Mouse (Mus musculus) hindbrain, embryonic 13.5 days (tissue): Measurements from ENCODE around the gene Cmpk1. TPM values are rescaled to one million over a fixed set of nuclear protein-coding genes. Genes with fewer than 3 reads are reported as not detected.

Experiments used
- ATAC-seq: fragments of 200-750 bp; cut with Nextera tagmentation; 2 replicates; pipeline ENCODE4 v1.8.0; 2017; ENCODE audit warnings: moderate TSS enrichment; ENCODE audit not compliant: low FRiP score
- H3K27ac ChIP-seq: fragments of 300-500 bp; sonication (generic); 2 replicates; pipeline ENCODE4 v1.5.1; 2015; ENCODE audit warnings: inconsistent platforms, mild to moderate bottlenecking, moderate library complexity
- H3K27me3 ChIP-seq: fragments of 300-500 bp; sonication (generic); 2 replicates; pipeline ENCODE4 v1.6.1; 2015; ENCODE audit warnings: mild to moderate bottlenecking, inconsistent platforms
- H3K36me3 ChIP-seq: fragments of 300-500 bp; sonication (generic); 2 replicates; pipeline ENCODE4 v1.6.1; 2015; ENCODE audit warnings: mild to moderate bottlenecking, inconsistent platforms
- H3K4me1 ChIP-seq: fragments of 300-500 bp; sonication (generic); replicated peaks from 2 replicates; pipeline ENCODE4 v1.6.1; 2015; ENCODE audit warnings: inconsistent platforms
- H3K4me2 ChIP-seq: fragments of 300-500 bp; sonication (generic); 2 replicates; pipeline ENCODE4 v1.6.1; 2015; ENCODE audit warnings: inconsistent platforms, mild to moderate bottlenecking, moderate library complexity
- H3K4me3 ChIP-seq: fragments of 300-500 bp; sonication (generic); 2 replicates; pipeline ENCODE4 v1.5.1; 2015; ENCODE audit warnings: mild to moderate bottlenecking, inconsistent platforms
- H3K9ac ChIP-seq: fragments of 300-500 bp; sonication (generic); 2 replicates; pipeline ENCODE4 v1.6.1; 2015; ENCODE audit warnings: mild to moderate bottlenecking, inconsistent platforms
- H3K9me3 ChIP-seq: fragments of 300-500 bp; sonication (generic); 2 replicates; pipeline ENCODE4 v1.6.1; 2016; ENCODE audit warnings: inconsistent platforms
- WGBS: fragments of 180-500 bp; shearing (Covaris S2); methylation state at CpG from one replicate; pipeline ENCODE4 v1.1.7; 2015; 5-methylcytosine and 5-hydroxymethylcytosine counted together
- polyA plus RNA-seq: library from polyadenylated mRNA; unstranded; fragments of >200 nt; fragmentation: Nextera tagmentation; extraction: Ambion mirVana; gene quantifications from 2 replicates; pipeline ENCODE4 v1.2.1, GENCODE M21; 2015

Gene Cmpk1
- 186 and 191 TPM in 2 replicates for polyA plus RNA-seq

GRCm38 (mm10) chr4:114986591-114987432, at the start of gene Cmpk1:
Gene Cmpk1, minus strand, starts transcription at chr4:114987241.
- H3K36me3 ChIP-seq = no peaks in the 10 kb centered on the region
- H3K27me3 ChIP-seq = peaks cover 4% of the 10 kb centered on the region; the same call in 1 of the 2 replicates
- H3K9me3 ChIP-seq = no peaks in the 10 kb centered on the region
- peaks cover 22% of the 10 kb centered on the region for H3K4me1 ChIP-seq
- peak within 1 kb of the TSS; percentile 100 for H3K27ac ChIP-seq
- H3K4me3 ChIP-seq = peak within 1 kb of the TSS; percentile 83
- H3K9ac ChIP-seq = peak within 1 kb of the TSS; percentile 92
- peak; percentile 98 for ATAC-seq
- WGBS = under 1% methylated on average over 91 of the region's 93 CpGs
- H3K4me2 ChIP-seq = peak within 1 kb of the TSS; percentile 83

- Histone ChIP-seq H3K9ac (no peak overlapping the region), H3K4me2 (no peak overlapping the region), H3K27me3 (no peaks in the 10 kb centered on the region), H3K4me3 (no peak overlapping the region), H3K9me3 (no peaks in the 10 kb centered on the region), H3K36me3 (no peaks in the 10 kb centered on the region), H3K27ac (no peak overlapping the region), H3K4me1 (no peaks in the 10 kb centered on the region)
- ATAC-seq = no peak
- 85% methylated on average over 6 of the region's 6 CpGs for WGBS
Observed at GRCm38 (mm10) chr4:115035043-115035442, 48.0 kb upstream of the Cmpk1 start.

DNA sequence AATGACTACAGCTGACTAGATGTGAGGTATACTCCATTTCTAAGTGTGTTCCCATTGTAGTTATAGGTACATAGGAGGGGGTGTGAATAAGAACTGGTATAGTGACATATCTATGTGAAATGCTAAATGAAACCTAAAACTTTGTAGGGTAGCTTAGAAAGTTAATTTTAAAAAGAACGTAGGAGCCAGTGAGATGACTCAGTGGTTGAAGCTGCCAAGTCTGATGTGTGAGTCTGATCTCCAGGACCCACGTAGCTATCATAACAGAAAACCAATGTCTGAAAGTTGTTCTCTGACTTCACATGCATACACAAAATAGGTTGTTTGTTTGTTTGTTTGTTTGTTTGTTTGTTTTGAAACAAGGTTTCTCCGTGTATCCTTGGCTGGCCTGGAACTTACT, 33.0 kb upstream of the Cmpk1 start:
- Histone ChIP-seq H3K27me3 (no peaks in the 10 kb centered on the region), H3K4me2 (no peak overlapping the region), H3K27ac (no peak overlapping the region), H3K36me3 (peaks cover 12% of the 10 kb centered on the region), H3K4me1 (no peaks in the 10 kb centered on the region), H3K9me3 (no peaks in the 10 kb centered on the region), H3K9ac (no peak overlapping the region), H3K4me3 (no peak overlapping the region)
- no peak for ATAC-seq
- 88% methylated on average over 3 of the region's 3 CpGs for whole genome bisulfite sequencing

GRCm38 (mm10) chr4:115014276-115014675, 27.2 kb upstream of the Cmpk1 start:
- Histone ChIP-seq H3K9me3 (no peaks in the 10 kb centered on the region), H3K4me1 (no peaks in the 10 kb centered on the region), H3K27me3 (no peaks in the 10 kb centered on the region), H3K4me2 (no peak overlapping the region), H3K4me3 (no peak overlapping the region), H3K36me3 (no peaks in the 10 kb centered on the region), H3K9ac (no peak overlapping the region), H3K27ac (no peak overlapping the region)
- WGBS = 94% methylated on average over 3 of the region's 3 CpGs
- ATAC-seq = no peak

DNA sequence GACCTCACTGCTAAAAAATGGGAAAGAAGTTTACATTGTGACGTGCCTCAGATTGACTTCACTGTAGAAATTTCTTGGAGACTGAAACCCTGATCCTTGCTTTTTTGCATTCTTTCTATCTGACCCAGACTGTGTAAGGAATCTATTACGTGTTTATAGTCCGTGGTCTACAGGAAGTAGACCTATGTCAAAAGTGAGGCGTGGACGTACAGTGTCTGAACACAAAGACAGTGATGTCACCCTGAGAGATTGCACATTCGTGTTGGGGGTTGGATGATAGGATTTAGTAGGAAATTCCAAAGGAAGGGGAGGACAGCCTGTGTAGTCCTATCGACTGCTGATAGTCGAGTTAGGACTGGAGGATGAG, 13.4 kb upstream of the Cmpk1 start:
- peak; percentile 34 for ATAC-seq
- 3% methylated on average over 8 of the region's 8 CpGs for WGBS
- peak overlapping the region; percentile 56 for H3K4me3 ChIP-seq

DNA sequence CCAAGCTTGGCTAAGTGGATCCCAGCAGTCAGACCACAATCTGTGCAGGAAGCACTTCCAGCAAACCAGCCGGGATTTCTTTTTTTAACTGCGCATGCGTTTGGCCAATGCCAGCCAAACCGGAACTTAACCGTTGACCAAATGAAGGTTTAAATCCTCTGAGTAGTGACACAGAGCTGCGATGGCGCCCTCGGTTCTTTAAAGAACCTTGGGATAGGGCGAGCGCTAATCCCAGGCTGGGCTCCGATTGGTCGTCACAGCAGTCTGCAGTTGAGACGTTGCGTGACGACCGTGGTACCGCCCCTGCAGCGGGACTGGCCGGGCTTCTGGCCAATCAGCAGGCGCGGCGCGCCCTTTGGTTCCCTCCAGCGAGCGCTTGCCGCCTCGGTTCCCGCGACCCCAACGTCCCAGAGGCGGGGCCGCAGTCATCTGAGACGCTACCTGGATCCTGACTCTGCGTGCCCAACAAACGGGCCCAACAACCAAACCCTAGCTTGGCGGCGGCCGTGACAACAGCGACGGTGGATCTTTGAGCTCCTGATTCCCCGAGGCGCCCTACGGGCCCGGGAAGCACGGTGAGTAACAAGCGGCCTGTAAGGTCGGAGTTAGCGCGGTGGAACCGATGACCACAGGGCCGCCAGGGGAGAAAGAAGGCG, 12.9 kb upstream of the Cmpk1 start, which contains the start of gene Stil:
TSS of gene Stil (plus strand) at position 387 of the 656 bp plus-strand sequence.
- Histone ChIP-seq H3K9ac (peak within 1 kb of the TSS; percentile 75), H3K4me2 (peak within 1 kb of the TSS; percentile 61), H3K9me3 (no peaks in the 10 kb centered on the region), H3K4me3 (peak within 1 kb of the TSS; percentile 56), H3K4me1 (peaks cover 20% of the 10 kb centered on the region), H3K36me3 (no peaks in the 10 kb centered on the region), H3K27me3 (no peaks in the 10 kb centered on the region), H3K27ac (peak within 1 kb of the TSS; percentile 94)
- ATAC-seq = peak; percentile 100
- under 1% methylated on average over 52 of the region's 52 CpGs for WGBS

More for the DNA sequence above, 13.4 kb upstream of the Cmpk1 start:
- Histone ChIP-seq H3K4me2 (peak overlapping the region; percentile 61), H3K27ac (no peak overlapping the region), H3K9ac (peak overlapping the region; percentile 73), H3K4me1 (peaks cover 20% of the 10 kb centered on the region), H3K9me3 (no peaks in the 10 kb centered on the region), H3K27me3 (no peaks in the 10 kb centered on the region), H3K36me3 (no peaks in the 10 kb centered on the region)

- peak; percentile 67; the same call in 1 of the 2 replicates for ATAC-seq
- WGBS = 10% methylated on average over 9 of the region's 9 CpGs
- peak overlapping the region; percentile 61 for H3K4me2 ChIP-seq
Observed at GRCm38 (mm10) chr4:114999445-114999772, 12.4 kb upstream of the Cmpk1 start.

GRCm38 (mm10) chr4:114997051-114997450, 10.0 kb upstream of the Cmpk1 start:
- H3K9ac ChIP-seq = no peak overlapping the region
- ATAC-seq = no peak
- no peaks in the 10 kb centered on the region for H3K36me3 ChIP-seq
- H3K4me1 ChIP-seq = peaks cover 20% of the 10 kb centered on the region
- 50% methylated on average over 3 of the region's 3 CpGs for WGBS
- H3K9me3 ChIP-seq = no peaks in the 10 kb centered on the region
- no peak overlapping the region for H3K4me2 ChIP-seq
- no peak overlapping the region for H3K27ac ChIP-seq
- peaks cover 17% of the 10 kb centered on the region for H3K27me3 ChIP-seq
- no peak overlapping the region for H3K4me3 ChIP-seq

More at GRCm38 (mm10) chr4:114999445-114999772, 12.4 kb upstream of the Cmpk1 start:
- no peaks in the 10 kb centered on the region for H3K9me3 ChIP-seq
- H3K9ac ChIP-seq = peak overlapping the region; percentile 75
- H3K27ac ChIP-seq = peak overlapping the region; percentile 94
- no peaks in the 10 kb centered on the region for H3K27me3 ChIP-seq
- no peaks in the 10 kb centered on the region for H3K36me3 ChIP-seq
- H3K4me1 ChIP-seq = peaks cover 20% of the 10 kb centered on the region
- peak overlapping the region; percentile 56 for H3K4me3 ChIP-seq

DNA sequence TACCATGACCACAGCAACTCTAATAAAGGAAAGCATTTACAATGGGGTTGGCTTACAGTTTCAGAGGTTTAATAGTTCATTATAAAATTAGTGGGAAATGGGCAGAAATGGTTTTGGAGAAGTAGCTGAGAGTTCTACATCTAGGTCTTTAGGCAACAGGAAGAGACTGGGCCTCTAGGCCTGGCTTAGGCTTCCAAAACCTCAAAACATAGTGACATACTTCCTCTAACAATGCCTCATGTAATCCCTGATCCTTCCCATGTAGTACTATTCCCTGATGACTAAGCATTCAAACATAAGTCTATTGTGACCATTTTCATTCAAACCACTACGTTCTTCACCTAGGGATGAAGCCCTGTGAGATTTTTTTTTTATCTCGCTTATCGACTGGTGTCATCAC, 7.2 kb upstream of the Cmpk1 start:
- Histone ChIP-seq H3K27ac (no peak overlapping the region), H3K9me3 (no peaks in the 10 kb centered on the region), H3K4me3 (no peak overlapping the region), H3K9ac (no peak overlapping the region), H3K4me2 (no peak overlapping the region), H3K36me3 (no peaks in the 10 kb centered on the region), H3K4me1 (0 out of 2 replicates have a peak, but pooled peaks cover 2% of the 10 kb centered on the region), H3K27me3 (peaks cover 24% of the 10 kb centered on the region)
- ATAC-seq = no peak
- 89% methylated on average over 3 of the region's 3 CpGs for WGBS

DNA sequence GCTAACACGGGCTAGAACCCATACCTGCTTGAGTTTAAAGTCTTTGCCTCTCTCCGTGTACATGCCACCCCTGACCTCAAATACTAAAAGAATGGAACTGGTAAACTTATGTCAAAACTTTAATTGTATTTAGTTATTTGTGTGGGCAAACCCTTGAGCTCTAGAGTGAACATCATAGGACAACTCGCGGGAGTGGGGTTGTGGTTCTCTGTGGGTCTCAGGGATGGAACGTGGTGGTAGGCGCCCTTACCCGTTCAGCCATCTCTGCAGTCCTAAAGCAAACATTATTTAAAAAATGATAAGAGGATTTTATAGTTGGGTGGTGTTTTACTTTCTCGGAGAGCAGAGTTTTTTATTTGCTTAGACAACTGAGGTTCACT, 840 bp downstream of the Cmpk1 start:
- Histone ChIP-seq H3K4me3 (peak overlapping the region; percentile 83), H3K27me3 (no peaks in the 10 kb centered on the region), H3K4me1 (peaks cover 22% of the 10 kb centered on the region), H3K9ac (peak overlapping the region; percentile 92), H3K36me3 (no peaks in the 10 kb centered on the region), H3K4me2 (peak overlapping the region; percentile 83), H3K27ac (peak overlapping the region; percentile 100), H3K9me3 (no peaks in the 10 kb centered on the region)
- WGBS = 2% methylated on average over 8 of the region's 8 CpGs
- peak; percentile 62 for ATAC-seq

DNA sequence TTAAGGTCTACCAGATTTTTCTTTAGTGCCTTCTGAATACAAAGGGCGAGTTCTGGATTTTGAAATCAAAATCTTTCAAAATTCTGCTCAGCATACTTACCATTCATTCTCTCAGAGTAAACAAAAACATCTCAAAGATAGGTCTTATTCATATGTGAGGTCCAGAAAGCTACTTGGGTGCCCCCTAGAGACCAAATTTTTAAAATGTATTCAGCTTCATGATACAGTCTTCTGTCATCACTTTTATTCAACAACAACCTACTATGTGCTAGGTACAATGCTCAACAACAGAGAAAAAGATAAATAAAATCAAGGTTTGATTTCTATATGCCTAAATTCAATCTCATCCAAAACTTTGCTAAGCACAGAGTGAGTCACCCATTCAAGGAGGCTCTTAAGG, 4.0 kb downstream of the Cmpk1 start:
- H3K27me3 ChIP-seq = no peaks in the 10 kb centered on the region
- no peak overlapping the region for H3K4me2 ChIP-seq
- peaks cover 24% of the 10 kb centered on the region for H3K4me1 ChIP-seq
- no peaks in the 10 kb centered on the region for H3K9me3 ChIP-seq
- H3K4me3 ChIP-seq = no peak overlapping the region
- ATAC-seq = no peak
- WGBS = 82% methylated on average over 1 of the region's 1 CpGs
- no peak overlapping the region for H3K9ac ChIP-seq
- no peak overlapping the region for H3K27ac ChIP-seq
- no peaks in the 10 kb centered on the region for H3K36me3 ChIP-seq

GRCm38 (mm10) chr4:114982619-114983018, 4.4 kb downstream of the Cmpk1 start:
- ATAC-seq = no peak
- Histone ChIP-seq H3K4me1 (peaks cover 20% of the 10 kb centered on the region), H3K36me3 (no peaks in the 10 kb centered on the region), H3K9me3 (no peaks in the 10 kb centered on the region), H3K4me3 (no peak overlapping the region), H3K27ac (no peak overlapping the region), H3K27me3 (no peaks in the 10 kb centered on the region), H3K9ac (no peak overlapping the region), H3K4me2 (no peak overlapping the region)
- WGBS = 88% methylated on average over 1 of the region's 1 CpGs
